Mouse (Mus musculus) ES-Bruce4 (cell line): ENCODE measurements around the gene Spaca5.

Experiments used
- CTCF ChIP-seq: IDR thresholded peaks from one replicate; pipeline ENCODE4 v1.8.1; 2011; ENCODE audit warnings: low read depth, low read length
- EP300 ChIP-seq: IDR thresholded peaks from 2 replicates; pipeline ENCODE4 v1.6.1; 2011; ENCODE audit warnings: low read depth, low read length; ENCODE audit not compliant: insufficient read depth
- POLR2A ChIP-seq: IDR thresholded peaks from one replicate; pipeline ENCODE4 v1.8.1; 2011; ENCODE audit warnings: low read length; ENCODE audit not compliant: insufficient read depth

GRCm38 (mm10) chrX:21061460-21061859, 6.7 kb upstream of the Spaca5 start:
- TF ChIP-seq POLR2A (no peak), CTCF (no peak), EP300 (no peak)
